Mouse (Mus musculus) gastrocnemius, adult 18-20 months (tissue): ENCODE measurements around the gene H3f3b. TPM values are rescaled to one million over a fixed set of nuclear protein-coding genes. Genes with fewer than 3 reads are reported as not detected.

Source experiments
- DNase-seq: peaks from one replicate; pipeline ENCODE4 v3.0.0; 2021; ENCODE audit warnings: low spot score
- long read RNA-seq, 2 experiments: library from polyadenylated mRNA; stranded (forward); transcript quantifications; one replicate each; pipeline ENCODE4 v2.0.0; 2021
- total RNA-seq, 2 experiments: library from RNA; stranded (reverse); gene quantifications; 2 replicates each; pipeline ENCODE4 v1.2.3; 2021

H3f3b gene
- 10 to 100 TPM; 49.1 to 71.3 TPM for total RNA-seq
- long read RNA-seq, experiment 1, transcript H3f3b-201 (4 exons, 1,993 nt), result major isoform, 84 of 96 reads
- long read RNA-seq, experiment 1, partial matches to known transcripts, result 1 of 96 reads
- long read RNA-seq, experiment 1, other reads (novel, unspliced or antisense), result 8 of 96 reads
- long read RNA-seq, experiment 2, transcript H3f3b-201 (4 exons, 1,993 nt), result major isoform, 129 of 135 reads
- long read RNA-seq, experiment 2, partial matches to known transcripts, result 0 of 135 reads
- long read RNA-seq, experiment 2, other reads (novel, unspliced or antisense), result 4 of 135 reads

DNA sequence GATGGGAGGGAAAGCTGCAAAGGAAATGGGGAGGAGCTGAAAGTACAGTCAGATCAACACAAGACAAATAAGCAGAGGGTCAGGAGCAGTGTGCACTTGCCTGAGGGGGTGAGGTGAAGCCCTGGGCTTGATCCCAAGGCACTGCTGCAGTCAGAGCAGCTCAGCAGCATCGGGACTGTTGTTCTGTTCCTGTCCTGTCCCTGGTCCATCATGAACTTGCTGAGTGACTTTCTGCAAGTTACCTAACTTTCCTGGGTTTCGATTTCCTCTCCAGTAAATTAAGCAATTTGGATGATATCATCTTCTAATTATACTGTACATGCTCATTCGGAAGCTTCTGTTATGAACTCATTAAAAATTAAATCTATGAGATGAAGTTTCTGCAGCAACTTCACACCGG, at the start of gene H3f3b:
H3f3b (minus strand) TSS at position 207 of the 400 bp plus-strand sequence.
- no peak for DNase-seq

DNA sequence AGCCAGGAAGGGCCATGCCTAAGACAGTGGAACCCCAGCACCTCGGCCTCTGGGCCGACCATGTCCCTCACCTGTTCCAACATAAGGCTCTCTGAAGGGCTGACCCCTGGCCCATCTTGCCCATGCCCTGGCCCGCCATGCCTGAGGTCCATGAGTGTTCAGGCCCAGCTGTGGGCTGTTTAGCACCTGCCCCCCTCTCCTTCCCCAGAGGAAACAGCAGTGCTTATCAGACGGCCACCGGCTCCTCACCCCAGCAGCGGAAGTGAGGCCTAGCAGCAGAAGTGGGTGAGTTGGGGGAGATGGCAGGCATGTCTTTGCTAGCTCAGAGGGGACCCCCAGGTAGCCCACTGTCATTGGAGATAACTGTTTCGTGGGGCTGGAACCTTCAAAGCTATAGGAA, 49.1 kb upstream of the H3f3b start:
- no peak for DNase-seq

DNA sequence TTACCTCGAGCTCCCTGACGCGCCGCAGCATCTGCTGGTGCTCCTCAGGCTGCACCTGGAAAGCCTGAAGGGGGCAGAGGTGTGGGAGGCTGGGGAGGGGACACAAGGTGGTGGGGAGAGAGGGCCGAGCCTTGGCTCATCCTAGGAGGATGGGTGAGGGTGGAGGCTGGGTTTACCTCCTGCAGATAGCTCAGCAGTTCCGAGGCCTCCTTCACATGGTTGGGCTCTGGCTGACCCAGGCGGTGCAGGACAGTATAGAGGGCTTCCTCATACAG, 48.4 kb upstream of the H3f3b start:
- DNase-seq, result no peak

DNA sequence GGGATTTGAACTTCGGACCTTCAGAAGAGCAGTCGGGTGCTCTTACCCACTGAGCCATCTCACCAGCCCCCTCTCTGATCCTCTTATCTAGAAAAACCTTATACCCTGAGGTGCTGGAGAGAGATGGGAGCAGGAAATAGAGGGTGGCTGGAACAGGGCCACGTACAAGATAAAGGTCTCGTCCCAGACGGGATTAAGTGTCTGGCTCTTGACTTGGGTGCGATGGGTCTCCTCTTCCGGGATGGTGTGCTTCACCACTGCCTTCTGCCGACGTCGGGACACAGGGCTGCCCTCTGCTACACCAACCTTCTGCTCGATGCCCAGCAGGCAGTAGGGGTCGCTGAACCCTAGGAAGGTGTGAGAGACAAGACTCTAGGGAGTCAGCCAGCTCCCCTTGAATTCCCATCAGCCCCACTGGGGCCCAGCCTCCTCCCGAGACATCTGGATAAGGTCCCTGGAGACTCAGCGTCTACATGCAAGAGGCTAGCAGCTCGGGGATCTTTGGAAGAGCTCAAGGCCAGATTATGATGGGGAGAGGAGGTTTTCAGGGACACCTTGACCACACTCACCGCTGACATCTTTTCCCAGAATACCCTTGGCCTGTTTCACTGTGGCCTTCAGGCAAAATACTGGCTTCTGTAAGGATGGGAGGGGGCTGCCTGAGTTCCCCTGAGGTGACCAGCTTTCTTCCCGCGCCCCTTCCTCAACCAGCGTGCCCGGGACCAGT, 47.9 kb upstream of the H3f3b start:
- DNase-seq, result no peak

DNA sequence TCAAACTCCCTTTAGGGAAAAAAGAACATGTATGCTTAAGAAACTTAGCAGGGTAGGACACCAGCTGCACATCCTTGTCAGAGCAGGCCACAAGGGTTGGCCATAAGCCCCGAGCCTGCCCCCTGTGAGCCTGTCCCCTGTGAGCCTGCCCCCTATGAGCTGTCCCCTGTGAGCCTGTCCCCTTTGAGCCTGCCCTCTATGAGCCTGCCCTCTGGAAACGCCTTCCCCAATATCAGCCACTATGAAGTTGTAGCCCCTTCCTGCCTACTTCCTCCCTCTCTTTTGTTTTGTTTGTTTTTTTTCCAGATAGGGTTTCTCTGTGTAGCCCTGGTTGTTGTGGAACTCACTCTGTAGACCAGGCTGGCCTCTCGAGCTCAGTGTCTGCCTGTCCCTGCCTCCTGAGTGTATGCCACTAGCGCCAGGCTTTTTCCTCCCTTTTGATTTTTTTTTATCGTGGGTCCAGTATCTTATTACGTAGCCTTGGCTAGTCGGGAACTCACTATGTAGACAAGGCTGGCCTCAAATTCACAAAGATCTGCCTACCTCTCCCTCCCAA, 46.8 kb upstream of the H3f3b start:
- DNase-seq, result no peak

DNA sequence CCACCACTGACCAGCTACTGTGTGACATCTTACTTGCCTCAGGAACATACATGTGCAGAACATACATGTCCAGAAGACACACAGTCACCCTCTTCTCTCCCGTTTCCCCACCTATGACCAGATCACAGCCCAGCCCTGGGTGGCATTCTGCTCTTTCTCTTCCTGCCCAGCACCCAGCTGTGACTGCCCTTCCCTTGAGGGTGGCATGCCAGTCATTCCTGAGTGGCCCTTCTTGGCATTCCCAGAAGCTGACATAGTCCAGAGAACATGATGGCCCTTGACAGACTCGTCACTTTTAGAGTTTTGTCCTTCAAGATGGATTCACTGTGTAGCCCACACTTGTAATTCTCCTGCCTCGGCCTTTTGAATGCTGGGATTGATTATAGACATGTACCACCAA, 44.8 kb upstream of the H3f3b start:
- DNase-seq, result no peak

DNA sequence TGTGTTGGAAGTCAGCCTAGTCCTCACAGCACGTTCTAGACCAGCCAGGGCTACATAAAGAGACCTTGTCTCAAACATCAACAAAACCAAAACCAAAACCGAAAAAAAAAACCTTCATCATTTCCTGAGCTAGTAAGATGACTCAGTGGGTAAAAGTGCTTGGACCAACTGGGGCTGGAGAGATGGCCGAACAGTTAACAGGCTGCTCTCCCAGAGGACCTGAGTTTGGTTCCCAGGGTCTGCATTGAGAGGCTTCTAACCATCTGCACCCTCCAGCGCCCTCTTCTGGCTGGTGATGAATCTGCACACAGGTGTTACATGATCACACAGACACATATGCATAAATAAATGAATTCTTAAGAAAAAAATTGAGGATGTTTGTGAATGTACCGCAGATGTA, 43.7 kb upstream of the H3f3b start:
- DNase-seq, result no peak

DNA sequence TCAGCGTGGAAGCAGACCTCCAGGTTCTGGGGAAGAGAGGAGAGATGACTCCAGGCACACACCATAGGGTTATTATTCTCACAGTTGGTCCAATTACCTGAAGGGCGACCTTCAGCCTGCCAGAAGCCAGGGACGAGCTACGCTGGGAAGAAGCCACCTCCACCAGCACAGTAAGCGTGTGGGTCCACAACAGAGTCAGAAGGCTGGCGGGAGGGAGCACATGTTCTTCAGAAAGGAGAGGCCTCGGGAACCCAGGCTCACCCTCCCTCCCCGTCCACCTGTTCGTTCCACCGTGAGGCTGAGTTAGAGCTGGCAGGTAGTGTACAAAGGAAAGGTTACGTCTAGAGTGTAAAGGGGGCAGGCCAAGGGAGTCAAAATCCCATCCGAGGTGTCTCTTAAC, 37.6 kb upstream of the H3f3b start:
- no peak for DNase-seq

DNA sequence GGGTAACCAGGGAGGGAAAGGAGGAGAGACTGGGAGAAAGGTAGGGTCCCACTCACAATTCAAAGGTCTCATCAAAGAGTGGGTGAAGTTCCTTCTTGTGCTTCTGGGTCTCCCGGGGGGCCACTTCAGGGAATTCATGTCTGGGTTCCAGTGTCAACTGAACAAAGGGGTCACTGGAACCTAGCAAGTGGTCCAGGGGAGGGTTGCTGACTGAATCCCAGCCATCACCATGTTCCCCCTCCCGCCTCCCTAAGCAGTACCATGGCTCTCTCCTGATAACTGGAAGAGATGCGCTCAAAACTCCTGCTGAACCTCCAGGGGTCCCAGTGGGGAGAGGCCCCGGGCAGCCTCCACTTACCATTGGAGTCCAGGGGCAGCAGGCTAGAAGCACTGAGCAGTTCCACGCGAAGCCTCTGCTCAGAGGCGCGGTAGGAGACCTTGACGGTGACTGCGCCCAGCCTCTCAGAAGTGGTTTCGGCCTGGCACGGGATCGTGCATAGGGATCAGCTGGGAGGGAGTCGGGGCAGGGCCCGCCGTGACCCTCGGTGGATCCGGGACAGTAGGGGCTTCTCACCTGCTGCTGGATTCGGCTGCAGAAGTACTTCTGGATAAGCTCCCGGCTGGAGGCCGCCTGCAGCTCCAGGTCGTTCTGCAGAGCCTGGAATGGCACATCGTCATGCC, 36.6 kb upstream of the H3f3b start:
- DNase-seq, result no peak

DNA sequence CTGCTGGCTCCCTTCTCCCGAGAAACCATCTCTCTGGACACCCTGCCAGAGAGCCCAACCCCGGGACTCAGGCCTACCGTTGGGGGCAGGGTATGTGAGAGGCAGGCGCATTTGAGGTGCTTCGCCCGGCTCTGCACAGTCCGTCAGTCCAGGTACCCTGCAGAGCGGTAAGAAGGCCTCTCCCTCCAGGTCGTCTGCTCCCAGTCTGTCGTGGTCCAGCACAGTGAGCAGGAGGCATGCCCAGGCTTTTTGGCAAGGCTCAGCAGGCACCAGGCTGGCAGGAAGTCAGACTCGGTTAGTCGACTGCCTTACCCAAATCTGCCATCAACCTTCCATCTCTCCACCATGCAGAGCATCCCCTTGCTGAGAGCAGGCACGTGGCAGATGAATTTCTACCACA, 35.8 kb upstream of the H3f3b start:
- peak; percentile 21 for DNase-seq

DNA sequence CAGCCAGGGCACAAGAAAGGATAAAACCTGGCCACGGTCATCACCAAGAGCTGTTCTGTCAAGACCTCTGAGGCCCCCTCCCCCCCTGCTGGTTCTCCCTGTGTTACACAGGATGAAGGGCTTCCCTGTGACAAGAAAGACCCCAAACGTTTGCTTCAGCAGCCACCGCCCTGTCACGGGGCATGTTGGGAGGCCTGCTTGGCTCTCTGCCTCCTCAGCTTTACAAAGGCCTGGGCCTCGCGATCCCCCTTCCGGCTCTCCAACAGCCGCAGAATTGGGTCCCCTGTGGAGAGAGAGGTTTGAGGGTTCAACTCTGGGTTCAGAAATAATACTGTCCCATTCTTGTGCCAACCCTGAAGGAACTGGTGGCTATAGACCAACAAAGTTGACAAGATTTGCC, 34.8 kb upstream of the H3f3b start:
- DNase-seq, result no peak

DNA sequence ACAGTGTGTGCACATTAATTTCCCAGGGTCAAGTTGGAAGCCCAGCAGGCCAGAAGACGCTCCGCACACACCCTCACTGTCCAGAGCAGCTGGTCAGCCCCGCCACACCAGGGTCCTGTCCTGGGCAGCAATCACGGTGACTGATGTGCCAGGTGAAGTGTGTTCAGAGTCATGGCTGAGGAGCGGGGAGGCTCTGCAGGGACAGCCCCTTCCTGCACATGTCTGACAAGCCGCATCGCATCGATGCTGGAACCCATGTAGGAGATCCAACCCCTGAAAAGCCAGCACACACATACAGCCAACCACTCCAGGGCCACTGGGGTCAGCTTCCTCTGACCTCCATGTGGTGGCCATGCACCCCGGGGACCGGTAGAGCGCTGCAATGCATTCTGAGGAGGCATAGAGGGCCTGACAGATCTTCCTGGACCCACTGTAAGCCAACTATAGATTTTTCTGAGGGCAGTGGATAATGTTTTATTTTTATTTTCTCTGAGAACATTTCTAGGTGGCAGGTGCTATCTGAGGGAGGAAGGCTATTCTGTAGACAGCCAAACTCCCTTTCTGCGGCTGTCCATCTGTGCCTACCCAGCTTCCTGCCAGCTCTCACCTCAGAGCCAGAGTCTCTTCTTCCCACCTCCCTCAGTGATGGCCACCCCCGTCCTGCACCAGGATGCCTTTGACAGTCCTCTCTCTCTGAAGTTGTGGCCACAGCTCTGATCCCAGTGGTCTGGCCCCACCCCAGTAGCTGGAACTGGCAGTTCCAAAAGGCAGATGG, 34.1 kb upstream of the H3f3b start:
- no peak for DNase-seq

DNA sequence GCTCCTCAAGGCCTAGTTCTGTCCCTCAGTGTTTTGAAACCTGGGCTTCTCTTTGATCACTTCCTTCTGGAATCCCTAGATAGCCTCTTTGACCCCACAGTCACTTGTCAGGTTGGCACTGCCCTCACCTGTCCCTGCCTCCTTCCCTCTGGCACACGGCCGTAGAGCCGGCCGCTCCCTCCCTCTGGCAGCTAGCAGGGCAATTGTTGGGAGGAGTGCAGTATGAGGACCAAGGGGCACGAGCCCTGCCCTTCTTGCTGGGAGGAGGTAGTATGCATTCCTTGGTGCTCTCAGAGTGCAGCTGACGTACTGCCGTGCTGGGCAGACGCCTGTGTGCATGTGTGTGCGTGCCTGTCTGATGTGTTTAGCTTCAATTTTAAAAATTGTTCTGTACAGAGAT, 32.8 kb upstream of the H3f3b start:
- no peak for DNase-seq

DNA sequence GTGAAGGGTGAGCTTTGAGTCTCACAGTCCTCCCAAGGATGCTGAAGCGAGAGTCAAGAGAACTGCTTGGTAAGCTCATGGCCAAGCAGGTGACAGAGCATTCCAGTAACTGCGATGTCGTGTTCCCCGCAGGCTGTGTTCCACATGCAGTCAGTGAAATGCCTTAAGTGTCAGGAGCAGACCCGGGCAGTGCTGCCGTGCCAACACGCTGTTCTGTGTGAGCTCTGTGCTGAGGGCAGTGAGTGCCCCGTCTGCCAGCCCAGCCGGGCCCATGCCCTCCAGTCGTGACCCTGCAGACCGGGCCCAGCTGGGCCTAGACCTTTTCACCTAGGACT, 31.9 kb upstream of the H3f3b start:
- DNase-seq, result no peak

DNA sequence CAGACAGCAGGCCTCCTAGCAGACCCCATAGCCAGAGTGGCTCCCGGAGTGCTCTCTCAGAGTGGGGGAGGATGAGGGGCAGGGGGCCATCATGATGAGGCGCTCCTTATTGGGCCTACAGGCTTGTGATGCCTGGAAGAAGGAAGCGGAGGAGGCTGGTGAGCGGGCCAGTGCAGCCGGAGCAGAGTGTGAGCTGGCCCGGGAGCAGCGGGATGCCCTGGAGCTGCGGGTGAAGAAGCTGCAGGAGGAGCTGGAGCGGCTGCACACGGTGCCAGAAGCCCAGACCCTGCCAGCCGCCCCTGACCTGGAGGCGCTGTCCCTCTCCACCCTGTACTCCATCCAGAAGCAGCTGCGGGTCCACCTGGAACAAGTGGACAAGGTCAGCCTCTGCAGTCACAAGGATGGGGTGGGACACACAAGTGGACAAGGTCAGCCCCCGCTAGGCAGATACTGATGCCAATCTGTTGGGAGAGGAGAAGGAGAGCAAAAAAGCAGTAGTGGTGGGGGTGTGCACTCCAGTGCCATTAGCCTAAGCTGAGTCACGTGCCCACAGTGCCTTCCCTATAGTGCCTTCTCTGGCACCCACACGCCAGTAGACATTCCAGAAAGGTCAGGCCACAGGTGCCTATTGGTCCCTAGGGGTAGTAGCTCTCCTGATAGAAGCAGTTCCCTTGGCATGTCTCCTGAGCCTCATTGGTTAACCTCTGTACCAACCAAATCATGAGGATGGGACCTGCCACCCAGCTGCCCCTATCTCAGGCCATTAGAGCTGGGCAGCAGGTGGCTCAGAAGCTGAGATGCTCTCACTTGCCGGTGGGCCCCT, 31.3 kb upstream of the H3f3b start:
- DNase-seq, result no peak

DNA sequence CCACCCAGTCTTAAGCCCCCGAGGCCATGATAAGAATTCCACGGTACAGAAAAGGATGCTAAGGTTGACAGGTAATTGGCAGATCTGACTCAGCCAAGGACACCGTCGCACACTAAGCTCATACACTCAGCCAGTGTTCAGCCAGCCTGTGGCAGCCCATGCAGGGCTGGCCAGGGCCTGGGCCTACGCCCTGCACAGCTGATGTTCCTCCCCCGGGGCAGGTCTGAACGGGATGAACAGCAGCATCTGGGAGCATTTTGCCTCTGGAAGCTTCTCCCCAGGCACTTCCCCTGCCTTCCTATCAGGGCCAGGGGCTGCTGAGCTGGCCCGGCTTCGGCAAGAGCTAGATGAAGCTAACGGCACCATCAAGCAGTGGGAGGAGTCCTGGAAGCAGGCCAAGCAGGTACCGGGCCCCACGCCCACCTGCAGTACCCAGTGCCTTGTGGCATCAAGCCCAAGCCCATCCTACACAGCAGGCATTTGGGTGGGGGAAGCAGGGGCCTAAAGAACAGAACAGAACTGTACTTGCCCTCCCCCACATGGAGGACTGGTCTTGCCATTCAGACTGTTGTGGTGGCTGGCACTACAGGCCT, 30.4 kb upstream of the H3f3b start:
- no peak for DNase-seq

DNA sequence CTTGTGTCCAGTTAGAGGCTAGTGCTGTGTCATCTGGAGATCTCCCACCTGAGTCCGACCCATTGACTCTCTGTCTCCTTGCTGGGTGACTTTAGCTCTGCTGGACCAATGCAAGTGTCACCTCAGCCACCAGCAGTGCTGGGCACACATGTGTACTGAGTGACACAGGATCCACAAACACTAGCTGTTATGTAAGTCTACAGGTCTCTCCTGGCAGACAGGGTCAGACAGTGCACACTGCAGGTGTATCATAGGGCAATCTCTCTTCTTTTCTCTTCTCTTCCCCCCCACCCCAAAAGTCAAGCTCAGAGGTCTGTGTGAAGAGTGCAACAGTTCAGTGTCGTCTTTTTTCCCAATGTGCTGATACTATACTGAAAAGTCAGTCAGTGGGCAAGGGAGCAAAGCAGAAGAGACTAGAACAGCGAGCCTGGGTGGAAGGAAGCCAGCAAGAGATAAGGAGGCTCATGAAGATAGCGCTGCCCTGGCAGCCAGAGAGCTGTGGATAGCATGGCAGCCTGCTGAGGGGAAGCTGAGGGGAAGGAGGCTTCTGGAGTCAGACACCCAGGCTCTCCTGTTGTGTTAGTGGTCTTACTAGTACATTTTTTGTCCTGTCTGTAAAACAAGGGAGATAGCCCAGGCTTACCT, 29.6 kb upstream of the H3f3b start:
- no peak for DNase-seq

DNA sequence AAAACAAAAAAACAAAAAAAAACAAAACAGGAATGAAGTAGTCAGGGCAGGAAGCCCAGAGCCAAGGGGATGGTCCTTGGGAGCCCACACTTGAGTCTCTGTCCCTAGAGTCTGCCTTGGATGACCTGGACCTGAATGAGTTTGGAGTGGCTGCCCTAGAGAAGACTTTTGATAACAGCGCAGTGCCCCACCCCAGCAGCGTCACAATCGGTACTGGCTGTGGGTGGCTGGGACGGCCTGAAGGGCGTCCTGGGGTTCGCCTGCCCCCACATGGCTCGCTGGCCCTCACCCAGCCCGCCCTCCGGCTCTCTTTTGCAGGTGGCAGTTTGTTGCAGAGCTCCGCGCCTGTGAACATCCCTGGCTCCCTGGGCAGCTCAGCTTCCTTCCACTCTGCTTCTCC, 28.1 kb upstream of the H3f3b start:
- DNase-seq, result no peak

DNA sequence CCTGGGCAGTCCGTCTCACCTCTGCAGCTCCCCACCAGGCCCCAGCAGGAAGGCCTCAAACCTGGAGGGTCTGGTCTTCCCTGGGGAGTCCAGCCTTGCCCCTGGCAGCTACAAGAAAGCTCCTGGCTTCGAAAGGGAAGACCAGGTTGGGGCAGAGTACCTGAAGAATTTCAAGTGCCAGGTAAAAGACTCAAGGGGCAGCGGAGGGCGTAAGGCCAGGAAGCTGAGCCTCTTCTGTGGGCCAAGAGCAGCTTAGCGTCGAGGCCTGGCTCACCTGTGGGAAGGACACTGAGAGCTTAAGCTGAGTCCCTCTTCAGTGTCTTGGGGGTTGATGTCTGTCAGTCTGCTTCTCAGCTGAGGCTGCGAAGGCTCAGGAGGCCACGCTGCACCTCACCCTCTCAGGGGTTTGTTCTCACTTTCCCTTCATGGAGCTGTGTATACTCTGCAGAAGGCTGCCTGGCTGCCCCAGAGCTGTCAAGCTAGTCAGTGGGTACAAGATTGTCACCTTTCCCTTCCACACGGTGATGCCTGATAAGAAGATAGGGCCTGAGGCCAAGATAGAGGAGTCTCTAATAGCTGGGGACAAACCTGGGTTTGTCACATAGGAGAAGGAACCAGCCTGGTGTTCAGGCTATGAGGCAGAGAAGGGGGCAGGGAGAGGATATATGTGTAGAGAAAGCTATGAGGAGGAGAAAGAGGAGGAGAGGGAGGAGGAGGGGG, 25.9 kb upstream of the H3f3b start:
- no peak for DNase-seq

DNA sequence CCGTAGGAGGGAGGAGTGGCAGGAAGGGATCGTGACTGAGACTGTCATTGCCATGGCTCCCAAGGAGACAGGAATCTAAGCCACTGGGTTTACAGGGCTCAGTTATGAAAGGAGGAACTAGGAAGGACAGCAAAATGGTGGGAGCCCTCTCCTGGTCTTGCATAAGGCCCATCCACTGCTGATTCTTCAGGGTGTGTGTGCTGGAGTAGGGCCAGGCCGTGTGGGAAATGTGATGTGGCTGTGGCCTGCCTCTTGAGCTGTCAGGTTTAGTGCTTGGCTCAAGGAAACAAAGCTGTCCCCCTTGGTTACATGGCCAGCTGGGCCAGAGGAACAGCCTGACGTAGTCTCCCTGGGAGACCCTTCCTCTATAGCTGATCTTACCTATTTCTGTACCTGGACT, 22.4 kb upstream of the H3f3b start:
- no peak for DNase-seq
